Mouse (Mus musculus): Measurements from ENCODE around the gene Ints11.
A peak's percentile ranks its signal among the peaks of the same experiment; 100 is the strongest.

The Ints11 gene

GRCm38 (mm10) chr4:155848434-155849095 lies 20.8 kb upstream of the Ints11 start:
- no peak for DNase-seq

- DNase-seq, result no peak
Measured at GRCm38 (mm10) chr4:155849391-155849790, 20.0 kb upstream of the Ints11 start.

- DNase-seq, result no peak
Measured at GRCm38 (mm10) chr4:155849792-155850451, 19.4 kb upstream of the Ints11 start.

- DNase-seq, result no peak
Measured at GRCm38 (mm10) chr4:155851368-155851767, 18.0 kb upstream of the Ints11 start.

- no peak for DNase-seq
Measured at GRCm38 (mm10) chr4:155851951-155852411, 17.4 kb upstream of the Ints11 start.

- DNase-seq, result no peak
Measured at GRCm38 (mm10) chr4:155853421-155853820, 15.9 kb upstream of the Ints11 start.

- DNase-seq, result no peak
Measured at GRCm38 (mm10) chr4:155854991-155855390, 14.4 kb upstream of the Ints11 start.

GRCm38 (mm10) chr4:155856071-155856470 lies 13.3 kb upstream of the Ints11 start:
- no peak for DNase-seq

GRCm38 (mm10) chr4:155856881-155857280 lies 12.5 kb upstream of the Ints11 start:
- DNase-seq, result no peak

GRCm38 (mm10) chr4:155859318-155859717 lies 10.0 kb upstream of the Ints11 start:
- DNase-seq, result no peak

GRCm38 (mm10) chr4:155861787-155862186 lies 7.6 kb upstream of the Ints11 start:
- no peak for DNase-seq

- no peak for DNase-seq
Measured at GRCm38 (mm10) chr4:155863001-155863400, 6.3 kb upstream of the Ints11 start, which contains the start of gene Tas1r3. Gene Tas1r3 (minus strand): TSS chr4:155863362.

- DNase-seq, result no peak
Measured at GRCm38 (mm10) chr4:155868614-155869298, 590 bp upstream of the Ints11 start.

- no peak for DNase-seq
Measured at GRCm38 (mm10) chr4:155871404-155871803, 2.1 kb downstream of the Ints11 start.

- DNase-seq, result no peak
Measured at GRCm38 (mm10) chr4:155883587-155883986, 14.2 kb downstream of the Ints11 start.

- no peak for DNase-seq
Measured at GRCm38 (mm10) chr4:155886330-155886729, 17.0 kb downstream of the Ints11 start.

GRCm38 (mm10) chr4:155887674-155888073 lies 18.3 kb downstream of the Ints11 start:
- DNase-seq, result no peak

GRCm38 (mm10) chr4:155888181-155888580 lies 18.8 kb downstream of the Ints11 start:
- DNase-seq, result no peak

- DNase-seq, result no peak
Measured at GRCm38 (mm10) chr4:155889316-155889715, 20.0 kb downstream of the Ints11 start.

GRCm38 (mm10) chr4:155891011-155891471 lies 21.7 kb downstream of the Ints11 start:
- DNase-seq, result no peak

- peak; percentile 92 to 93 for DNase-seq
Measured at GRCm38 (mm10) chr4:155891551-155892001, 22.2 kb downstream of the Ints11 start, which contains the start of the genes Pusl1 and Acap3. Gene Pusl1 (minus strand): TSS chr4:155891781. Gene Acap3 (plus strand): TSS chr4:155891822.

- peak; percentile 64 to 74 for DNase-seq
Measured at GRCm38 (mm10) chr4:155892017-155892416, 22.7 kb downstream of the Ints11 start.
